Mouse (Mus musculus): ENCODE results near the gene Ms4a2.
A peak's percentile ranks its signal among the peaks of the same experiment; 100 is the strongest.

Ms4a2 gene

GRCm38 (mm10) chr19:11623551-11623950 is at the start of gene Ms4a2:
Gene Ms4a2, minus strand, starts transcription at chr19:11623719.
- no peak for DNase-seq

- no peak for DNase-seq
Observed at GRCm38 (mm10) chr19:11661562-11661961, 38.0 kb upstream of the Ms4a2 start.

- no peak for DNase-seq
Observed at GRCm38 (mm10) chr19:11660459-11660858, 36.9 kb upstream of the Ms4a2 start, which contains the start of gene Oosp2. Gene Oosp2, minus strand, starts transcription at chr19:11660559.

- DNase-seq, result no peak
Observed at GRCm38 (mm10) chr19:11659142-11659541, 35.6 kb upstream of the Ms4a2 start.

GRCm38 (mm10) chr19:11649564-11649963 is 26.0 kb upstream of the Ms4a2 start:
- no peak for DNase-seq

- no peak for DNase-seq
Observed at GRCm38 (mm10) chr19:11646166-11646565, 22.6 kb upstream of the Ms4a2 start.

GRCm38 (mm10) chr19:11640732-11641131 is 17.2 kb upstream of the Ms4a2 start, which contains the start of gene Ms4a3:
Gene Ms4a3, minus strand, starts transcription at chr19:11640851.
- DNase-seq, result no peak

GRCm38 (mm10) chr19:11639038-11639437 is 15.5 kb upstream of the Ms4a2 start:
- DNase-seq, result no peak

- no peak for DNase-seq
Observed at GRCm38 (mm10) chr19:11635572-11635971, 12.1 kb upstream of the Ms4a2 start.

- DNase-seq, result no peak
Observed at GRCm38 (mm10) chr19:11634330-11634729, 10.8 kb upstream of the Ms4a2 start.

GRCm38 (mm10) chr19:11633732-11634131 is 10.2 kb upstream of the Ms4a2 start:
- no peak for DNase-seq

- no peak for DNase-seq
Observed at GRCm38 (mm10) chr19:11625231-11625630, 1.7 kb upstream of the Ms4a2 start.

GRCm38 (mm10) chr19:11624800-11625199 is 1.3 kb upstream of the Ms4a2 start:
- DNase-seq, result no peak

GRCm38 (mm10) chr19:11617983-11618382 is 5.5 kb downstream of the Ms4a2 start:
- no peak for DNase-seq

- no peak for DNase-seq
Observed at GRCm38 (mm10) chr19:11614805-11615204, 8.7 kb downstream of the Ms4a2 start.

GRCm38 (mm10) chr19:11613776-11614443 is 9.6 kb downstream of the Ms4a2 start:
- DNase-seq, result no peak

- DNase-seq, result no peak
Observed at GRCm38 (mm10) chr19:11613084-11613483, 10.4 kb downstream of the Ms4a2 start.

GRCm38 (mm10) chr19:11612293-11612692 is 11.2 kb downstream of the Ms4a2 start:
- no peak for DNase-seq

- peak; percentile 2 for DNase-seq
Observed at GRCm38 (mm10) chr19:11611541-11611945, 12.0 kb downstream of the Ms4a2 start.

GRCm38 (mm10) chr19:11608172-11608571 is 15.3 kb downstream of the Ms4a2 start:
- DNase-seq, result no peak

GRCm38 (mm10) chr19:11604603-11605002 is 18.9 kb downstream of the Ms4a2 start, which contains the start of gene Ms4a6d:
Gene Ms4a6d, minus strand, starts transcription at chr19:11604849.
- DNase-seq, result no peak

- DNase-seq, result no peak
Observed at GRCm38 (mm10) chr19:11602026-11602425, 21.5 kb downstream of the Ms4a2 start.

- DNase-seq, result no peak
Observed at GRCm38 (mm10) chr19:11601349-11601748, 22.2 kb downstream of the Ms4a2 start.

- no peak for DNase-seq
Observed at GRCm38 (mm10) chr19:11589891-11590449, 33.5 kb downstream of the Ms4a2 start.

GRCm38 (mm10) chr19:11589205-11589604 is 34.3 kb downstream of the Ms4a2 start:
- DNase-seq, result no peak
